Mouse (Mus musculus) neural tube, embryonic 13.5 days (tissue): ENCODE data around the gene Dscam. TPM values are rescaled to one million over a fixed set of nuclear protein-coding genes. Genes with fewer than 3 reads are reported as not detected.

Experiments used
- ATAC-seq: fragments of 200-750 bp; cut with Nextera tagmentation; 2 replicates; pipeline ENCODE4 v1.8.0; 2017; ENCODE audit warnings: low read depth, mild to moderate bottlenecking, moderate TSS enrichment, moderate library complexity
- H3K27ac ChIP-seq: fragments of 300-500 bp; sonication (generic); replicated peaks from 2 replicates; pipeline ENCODE4 v1.5.1; 2015; ENCODE audit warnings: moderate library complexity, mild to moderate bottlenecking, inconsistent platforms
- H3K27me3 ChIP-seq: fragments of 300-500 bp; sonication (generic); 2 replicates; pipeline ENCODE4 v1.6.1; 2015; ENCODE audit warnings: mild to moderate bottlenecking, inconsistent platforms
- H3K36me3 ChIP-seq: fragments of 300-500 bp; sonication (generic); 2 replicates; pipeline ENCODE4 v1.6.1; 2015; ENCODE audit warnings: mild to moderate bottlenecking, inconsistent platforms
- H3K4me1 ChIP-seq: fragments of 300-500 bp; sonication (generic); replicated peaks from 2 replicates; pipeline ENCODE4 v1.6.1; 2015; ENCODE audit warnings: inconsistent platforms
- H3K4me2 ChIP-seq: fragments of 300-500 bp; sonication (generic); 2 replicates; pipeline ENCODE4 v1.6.1; 2015; ENCODE audit warnings: inconsistent platforms, mild to moderate bottlenecking, moderate library complexity
- H3K4me3 ChIP-seq: fragments of 300-500 bp; sonication (generic); 2 replicates; pipeline ENCODE4 v1.5.1; 2015; ENCODE audit warnings: mild to moderate bottlenecking, inconsistent platforms
- H3K9ac ChIP-seq: fragments of 300-500 bp; sonication (generic); 2 replicates; pipeline ENCODE4 v1.6.1; 2015; ENCODE audit warnings: moderate library complexity, mild to moderate bottlenecking, inconsistent platforms
- H3K9me3 ChIP-seq: fragments of 300-500 bp; sonication (generic); 2 replicates; pipeline ENCODE4 v1.6.1; 2016; ENCODE audit warnings: inconsistent platforms
- WGBS: fragments of 180-500 bp; shearing (Covaris S2); methylation state at CpG from one replicate; pipeline ENCODE4 v1.1.7; 2015; 5-methylcytosine and 5-hydroxymethylcytosine counted together
- polyA plus RNA-seq: library from polyadenylated mRNA; unstranded; fragments of >200 nt; fragmentation: Nextera tagmentation; extraction: Ambion mirVana; gene quantifications from 2 replicates; pipeline ENCODE4 v1.2.1, GENCODE M21; 2015

The Dscam gene
- polyA plus RNA-seq, 1 experiment from 2014 or later: 6.7 TPM

- Histone ChIP-seq H3K9ac (no peak overlapping the region), H3K4me3 (no peak overlapping the region), H3K4me2 (no peak overlapping the region), H3K9me3 (no peaks in the 10 kb centered on the region), H3K4me1 (peaks cover 8% of the 10 kb centered on the region), H3K27me3 (no peaks in the 10 kb centered on the region), H3K27ac (no peak overlapping the region; the same call in 1 of the 2 replicates), H3K36me3 (no peaks in the 10 kb centered on the region)
- WGBS: 58% methylated on average over 3 of the region's 3 CpGs
- 0 out of 2 replicates have a peak, but pooled peaks have one; percentile 27 for ATAC-seq
These were observed 243.6 kb downstream of the Dscam start for GRCm38 (mm10) chr16:96926977-96927376.

GRCm38 (mm10) chr16:96923941-96924340 is 246.6 kb downstream of the Dscam start:
- Histone ChIP-seq H3K9ac (no peak overlapping the region), H3K4me1 (peaks cover 29% of the 10 kb centered on the region), H3K4me2 (no peak overlapping the region), H3K27me3 (no peaks in the 10 kb centered on the region; the same call in 1 of the 2 replicates), H3K9me3 (no peaks in the 10 kb centered on the region), H3K27ac (no peak overlapping the region), H3K36me3 (no peaks in the 10 kb centered on the region), H3K4me3 (no peak overlapping the region)
- 92% methylated on average over 4 of the region's 4 CpGs for WGBS
- no peak for ATAC-seq

GRCm38 (mm10) chr16:96914495-96914894 is 256.1 kb downstream of the Dscam start:
- H3K4me2 ChIP-seq: no peak overlapping the region
- peaks cover 9% of the 10 kb centered on the region for H3K4me1 ChIP-seq
- no peak overlapping the region for H3K9ac ChIP-seq
- H3K36me3 ChIP-seq: no peaks in the 10 kb centered on the region
- no peak overlapping the region for H3K27ac ChIP-seq
- no peak for ATAC-seq
- H3K9me3 ChIP-seq: no peaks in the 10 kb centered on the region
- WGBS: 80% methylated on average over 3 of the region's 3 CpGs
- no peak overlapping the region for H3K4me3 ChIP-seq
- H3K27me3 ChIP-seq: no peaks in the 10 kb centered on the region

- Histone ChIP-seq H3K27me3 (no peaks in the 10 kb centered on the region), H3K36me3 (no peaks in the 10 kb centered on the region), H3K9me3 (no peaks in the 10 kb centered on the region), H3K4me1 (peaks cover 8% of the 10 kb centered on the region), H3K27ac (0 out of 2 replicates have a peak overlapping the region, but pooled peaks have one; percentile 6), H3K4me2 (no peak overlapping the region), H3K9ac (no peak overlapping the region), H3K4me3 (no peak overlapping the region)
- WGBS: 57% methylated on average over 7 of the region's 7 CpGs
- ATAC-seq: no peak
These were observed 257.7 kb downstream of the Dscam start for GRCm38 (mm10) chr16:96912836-96913235.

- Histone ChIP-seq H3K36me3 (no peaks in the 10 kb centered on the region), H3K4me3 (no peak overlapping the region)
- ATAC-seq: no peak
These were observed 258.4 kb downstream of the Dscam start for GRCm38 (mm10) chr16:96912103-96912502.

GRCm38 (mm10) chr16:96910405-96911164 is 260.0 kb downstream of the Dscam start:
- no peak overlapping the region for H3K27ac ChIP-seq
- WGBS: 68% methylated on average over 4 of the region's 4 CpGs

More at GRCm38 (mm10) chr16:96912103-96912502, 258.4 kb downstream of the Dscam start:
- no peak overlapping the region for H3K27ac ChIP-seq
- no peak overlapping the region for H3K4me2 ChIP-seq
- H3K27me3 ChIP-seq: 0 out of 2 replicates have a peak, but pooled peaks cover 4% of the 10 kb centered on the region
- WGBS: 84% methylated on average over 2 of the region's 2 CpGs
- peaks cover 8% of the 10 kb centered on the region for H3K4me1 ChIP-seq
- no peaks in the 10 kb centered on the region for H3K9me3 ChIP-seq
- no peak overlapping the region for H3K9ac ChIP-seq

GRCm38 (mm10) chr16:96907818-96908217 is 262.7 kb downstream of the Dscam start:
- no peak for ATAC-seq
- H3K27me3 ChIP-seq: 0 out of 2 replicates have a peak, but pooled peaks cover 4% of the 10 kb centered on the region
- H3K27ac ChIP-seq: no peak overlapping the region
- no peaks in the 10 kb centered on the region for H3K36me3 ChIP-seq
- no peak overlapping the region for H3K4me3 ChIP-seq
- H3K9me3 ChIP-seq: no peaks in the 10 kb centered on the region
- 91% methylated on average over 1 of the region's 1 CpGs for WGBS
- H3K4me2 ChIP-seq: no peak overlapping the region
- H3K4me1 ChIP-seq: peaks cover 24% of the 10 kb centered on the region
- H3K9ac ChIP-seq: no peak overlapping the region

More at GRCm38 (mm10) chr16:96910405-96911164, 260.0 kb downstream of the Dscam start:
- no peak overlapping the region for H3K4me3 ChIP-seq
- no peak overlapping the region for H3K9ac ChIP-seq
- H3K9me3 ChIP-seq: no peaks in the 10 kb centered on the region
- ATAC-seq: no peak
- peaks cover 8% of the 10 kb centered on the region for H3K4me1 ChIP-seq
- no peak overlapping the region for H3K4me2 ChIP-seq
- H3K27me3 ChIP-seq: 0 out of 2 replicates have a peak, but pooled peaks cover 4% of the 10 kb centered on the region
- no peaks in the 10 kb centered on the region for H3K36me3 ChIP-seq

- H3K4me2 ChIP-seq: no peak overlapping the region
- WGBS: 87% methylated on average over 1 of the region's 1 CpGs
- H3K36me3 ChIP-seq: no peaks in the 10 kb centered on the region
- ATAC-seq: no peak
- no peak overlapping the region for H3K9ac ChIP-seq
- H3K4me1 ChIP-seq: peaks cover 23% of the 10 kb centered on the region
- H3K27me3 ChIP-seq: 0 out of 2 replicates have a peak, but pooled peaks cover 4% of the 10 kb centered on the region
- H3K27ac ChIP-seq: no peak overlapping the region
- no peak overlapping the region for H3K4me3 ChIP-seq
- no peaks in the 10 kb centered on the region for H3K9me3 ChIP-seq
These were observed 263.5 kb downstream of the Dscam start for GRCm38 (mm10) chr16:96907081-96907480.

- WGBS: 88% methylated on average over 2 of the region's 2 CpGs
- Histone ChIP-seq H3K9me3 (no peaks in the 10 kb centered on the region), H3K4me3 (no peak overlapping the region), H3K27ac (no peak overlapping the region), H3K36me3 (no peaks in the 10 kb centered on the region), H3K4me1 (peaks cover 23% of the 10 kb centered on the region), H3K9ac (no peak overlapping the region), H3K27me3 (0 out of 2 replicates have a peak, but pooled peaks cover 4% of the 10 kb centered on the region), H3K4me2 (no peak overlapping the region)
- ATAC-seq: no peak
These were observed 263.9 kb downstream of the Dscam start for GRCm38 (mm10) chr16:96906630-96907029.

- Histone ChIP-seq H3K36me3 (no peaks in the 10 kb centered on the region), H3K4me3 (no peak overlapping the region), H3K9me3 (peaks cover 2% of the 10 kb centered on the region; the same call in 1 of the 2 replicates), H3K4me1 (peaks cover 23% of the 10 kb centered on the region), H3K27ac (peak overlapping the region; percentile 59), H3K4me2 (no peak overlapping the region), H3K9ac (no peak overlapping the region), H3K27me3 (0 out of 2 replicates have a peak, but pooled peaks cover 4% of the 10 kb centered on the region)
- 67% methylated on average over 2 of the region's 2 CpGs for WGBS
- ATAC-seq: no peak
These were observed 265.8 kb downstream of the Dscam start for GRCm38 (mm10) chr16:96904761-96905160.

- peaks cover 3% of the 10 kb centered on the region; the same call in 1 of the 2 replicates for H3K9me3 ChIP-seq
- H3K4me1 ChIP-seq: peaks cover 23% of the 10 kb centered on the region
- no peak overlapping the region for H3K4me2 ChIP-seq
- no peaks in the 10 kb centered on the region for H3K36me3 ChIP-seq
- H3K27ac ChIP-seq: peak overlapping the region; percentile 59
- no peak overlapping the region for H3K9ac ChIP-seq
- H3K4me3 ChIP-seq: no peak overlapping the region
- WGBS: 11% methylated on average over 2 of the region's 2 CpGs
- 0 out of 2 replicates have a peak, but pooled peaks cover 4% of the 10 kb centered on the region for H3K27me3 ChIP-seq
- ATAC-seq: peak; percentile 61
These were observed 266.2 kb downstream of the Dscam start for GRCm38 (mm10) chr16:96904359-96904758.

- Histone ChIP-seq H3K4me1 (peaks cover 24% of the 10 kb centered on the region), H3K27me3 (0 out of 2 replicates have a peak, but pooled peaks cover 2% of the 10 kb centered on the region), H3K9ac (no peak overlapping the region), H3K9me3 (peaks cover 3% of the 10 kb centered on the region; the same call in 1 of the 2 replicates), H3K36me3 (no peaks in the 10 kb centered on the region), H3K4me2 (no peak overlapping the region), H3K4me3 (no peak overlapping the region), H3K27ac (0 out of 2 replicates have a peak overlapping the region, but pooled peaks have one; percentile 9)
- ATAC-seq: no peak
These were observed 268.0 kb downstream of the Dscam start for GRCm38 (mm10) chr16:96902596-96902995.
